In genomic region chr19:47276730-47277129, GRCm38 (mm10) we compare ENCODE assay signal across 8 mouse cellular contexts.
DNase-seq lines count a peak whose midpoint lies in the region; ATAC-seq lines count a peak whose summit lies in the region.

No protein-coding gene starts in this region.

- H3K27ac ChIP-seq in heart, embryonic 15.5 days = peak overlapping the region; percentile 47
- no peak overlapping the region for H3K27ac ChIP-seq in hindbrain, embryonic 10.5 days

- peaks cover 63% of the 10 kb centered on the region for H3K36me3 ChIP-seq in heart, embryonic 15.5 days
- peaks cover 92% of the 10 kb centered on the region for H3K36me3 ChIP-seq in hindbrain, embryonic 10.5 days

- DNase-seq in left cerebral cortex, adult 11 months (ENCODE audit: low spot score) = peak; percentile 52
- no peak for DNase-seq in left cerebral cortex, postnatal 4 days
- DNase-seq in left cerebral cortex, adult 18-20 months (ENCODE audit: low spot score in 2 of 2) = peak; percentile 65 to 75
- peak; percentile 69 to 71 for DNase-seq in right cerebral cortex, postnatal 36 days (ENCODE audit: low spot score in 2 of 2)
- DNase-seq in hindbrain, embryonic 10.5 days (ENCODE audit: low spot score) = no peak
- no peak for DNase-seq in cerebellum, adult 11-12 months
- DNase-seq in urinary bladder, adult 18-20 months (ENCODE audit: low spot score in 2 of 2) = no peak

- intact Hi-C loops in left cerebral cortex, postnatal 4 days (cut with DNase I) = no loop called here

- WGBS in heart, embryonic 15.5 days = 70% methylated on average over 6 of the region's 6 CpGs
- 87% methylated on average over 6 of the region's 6 CpGs for WGBS in hindbrain, embryonic 10.5 days

- H3K4me3 ChIP-seq in heart, embryonic 15.5 days = no peak overlapping the region
- H3K4me3 ChIP-seq in hindbrain, embryonic 10.5 days = no peak overlapping the region

- no peak overlapping the region for H3K4me2 ChIP-seq in heart, embryonic 15.5 days

- ATAC-seq in heart, embryonic 15.5 days (replicated peaks; ENCODE audit: insufficient number of reproducible peaks, insufficient read depth, low FRiP score, low read depth) = 0 out of 2 replicates have a peak, but pooled peaks have one; percentile 15

- no peaks in the 10 kb centered on the region for H3K27me3 ChIP-seq in heart, embryonic 15.5 days
- no peaks in the 10 kb centered on the region for H3K27me3 ChIP-seq in hindbrain, embryonic 10.5 days (ENCODE audit: insufficient read depth, poor library complexity, severe bottlenecking)

- H3K4me1 ChIP-seq in heart, embryonic 15.5 days (replicated peaks) = peaks cover 42% of the 10 kb centered on the region
- peaks cover 9% of the 10 kb centered on the region for H3K4me1 ChIP-seq in hindbrain, embryonic 10.5 days (replicated peaks)

- no peak overlapping the region for H3K9ac ChIP-seq in heart, embryonic 15.5 days

- no peaks in the 10 kb centered on the region for H3K9me3 ChIP-seq in heart, embryonic 15.5 days (replicated peaks)
- no peaks in the 10 kb centered on the region for H3K9me3 ChIP-seq in hindbrain, embryonic 10.5 days

Comparison
In these comparisons a context has a peak if more than half of its experiments do, and no peak if none do; other contexts are left out.
1. DNase-seq: peak in left cerebral cortex, adult 11 months (single experiment), left cerebral cortex, adult 18-20 months (2 of 2) and right cerebral cortex, postnatal 36 days (2 of 2); none in left cerebral cortex, postnatal 4 days (single experiment), hindbrain, embryonic 10.5 days (single experiment), cerebellum, adult 11-12 months (single experiment) and urinary bladder, adult 18-20 months (0 of 2).